12 mouse cellular contexts compared by ENCODE assay signal in the genomic region with DNA sequence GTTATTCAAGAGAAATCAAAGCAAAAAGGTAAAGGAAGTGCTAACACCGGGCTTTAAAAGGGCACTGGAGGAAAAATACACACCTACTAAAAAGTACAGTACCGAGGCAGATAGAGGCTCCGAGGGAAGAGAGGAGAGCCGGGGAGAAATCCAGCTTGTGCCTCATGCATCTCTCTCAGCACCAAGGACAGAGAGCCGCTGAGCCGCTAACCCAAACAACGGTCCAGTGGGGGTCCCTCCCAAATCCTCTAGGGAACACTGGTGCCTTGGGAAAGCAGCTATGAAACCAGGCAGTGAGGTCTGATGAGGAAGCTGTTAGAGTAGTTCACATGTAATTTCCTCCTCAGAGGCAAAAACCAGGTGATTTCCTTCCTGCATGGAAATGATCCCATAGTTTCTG. TPM values are rescaled to one million over a fixed set of nuclear protein-coding genes. Genes with fewer than 3 reads are reported as not detected.
DNase-seq lines count a peak whose midpoint lies in the region; ATAC-seq and TF ChIP-seq lines count a peak whose summit lies in the region.
"Had no signal": no experiment of that assay in that cellular context is flagged by ENCODE, and none has a peak within 500 bp of the region (broad histone marks: within the 10 kb centered on the region; RNA-seq: fewer than 3 reads in every experiment).

A gene (plus strand): TSS at position 276 of the 400 bp plus-strand sequence.

- no peak within 1 kb of the TSS for H3K9ac ChIP-seq in kidney, postnatal 0 days (ENCODE audit: low read depth, low read length)
- no peak within 1 kb of the TSS for H3K9ac ChIP-seq in kidney, embryonic 16.5 days (replicated peaks; ENCODE audit: low read length)
- H3K9ac ChIP-seq in limb, embryonic 13.5 days, result no peak within 1 kb of the TSS
- H3K9ac ChIP-seq: midbrain, embryonic 12.5 days had no signal

- H3K4me2 ChIP-seq in kidney, postnatal 0 days (ENCODE audit: low read length), result no peak within 1 kb of the TSS
- no peak within 1 kb of the TSS for H3K4me2 ChIP-seq in kidney, embryonic 16.5 days (replicated peaks; ENCODE audit: low read depth, low read length)
- peak within 1 kb of the TSS; percentile 25; the same call in 1 of the 2 replicates for H3K4me2 ChIP-seq in limb, embryonic 13.5 days (replicated peaks)
- H3K4me2 ChIP-seq: midbrain, embryonic 12.5 days had no signal

- no peaks in the 10 kb centered on the region for H3K4me1 ChIP-seq in kidney, postnatal 0 days (replicated peaks; ENCODE audit: insufficient read depth, low read length)
- H3K4me1 ChIP-seq in kidney, embryonic 16.5 days (ENCODE audit: insufficient read depth, low read length), result no peaks in the 10 kb centered on the region
- H3K4me1 ChIP-seq in limb, embryonic 13.5 days, result no peaks in the 10 kb centered on the region
- H3K4me1 ChIP-seq: midbrain, embryonic 12.5 days had no signal

- no peak for ATAC-seq in kidney, postnatal 0 days (replicated peaks; ENCODE audit: low FRiP score, low read depth)
- no peak for ATAC-seq in kidney, embryonic 16.5 days (ENCODE audit: low FRiP score, low TSS enrichment)
- ATAC-seq in limb, embryonic 13.5 days (ENCODE audit: low FRiP score, low read depth), result no peak
- ATAC-seq in megakaryocyte, adult 5-6 weeks (ENCODE audit: poor library complexity, severe bottlenecking), result no peak

- no peak within 1 kb of the TSS for H3K4me3 ChIP-seq in kidney, postnatal 0 days (replicated peaks; ENCODE audit: low read depth, low read length)
- no peak within 1 kb of the TSS for H3K4me3 ChIP-seq in kidney, embryonic 16.5 days (ENCODE audit: low read length)
- no peak within 1 kb of the TSS for H3K4me3 ChIP-seq in limb, embryonic 13.5 days
- H3K4me3 ChIP-seq: midbrain, embryonic 12.5 days had no signal

- no peaks in the 10 kb centered on the region for H3K36me3 ChIP-seq in kidney, postnatal 0 days (ENCODE audit: insufficient read depth, low read length)
- no peaks in the 10 kb centered on the region for H3K36me3 ChIP-seq in kidney, embryonic 16.5 days (ENCODE audit: insufficient read depth, low read length)
- H3K36me3 ChIP-seq in limb, embryonic 13.5 days, result no peaks in the 10 kb centered on the region
- H3K36me3 ChIP-seq: midbrain, embryonic 12.5 days had no signal

- no peak for TF ChIP-seq CTCF in kidney, postnatal 0 days (IDR thresholded peaks at IDR 0.05; ENCODE audit: low read depth)

- WGBS in kidney, postnatal 0 days, result 5% methylated on average over 7 of the region's 7 CpGs
- 7% methylated on average over 7 of the region's 7 CpGs for WGBS in kidney, embryonic 16.5 days
- 11% methylated on average over 7 of the region's 7 CpGs for WGBS in limb, embryonic 13.5 days

- no peaks in the 10 kb centered on the region for H3K27me3 ChIP-seq in kidney, postnatal 0 days (ENCODE audit: insufficient read depth, low read length)
- H3K27me3 ChIP-seq in kidney, embryonic 16.5 days (ENCODE audit: insufficient read depth, low read length), result no peaks in the 10 kb centered on the region
- H3K27me3 ChIP-seq in limb, embryonic 13.5 days, result no peaks in the 10 kb centered on the region
- H3K27me3 ChIP-seq: midbrain, embryonic 12.5 days had no signal

- DNase-seq in kidney, postnatal 0 days (ENCODE audit: low spot score), result peak; percentile 61
- DNase-seq in ZHBTc4 (ENCODE audit: low read depth, low spot score), result peak; percentile 48
- peak; percentile 17 for DNase-seq in embryo, embryonic 11.5 days (ENCODE audit: low read depth, low spot score)
- DNase-seq in cerebellum, postnatal 4 days (ENCODE audit: low spot score in 2 of 2), result no peak
- DNase-seq: right cerebral cortex, postnatal 25 days; thymus, postnatal 36 days had no signal

- no peaks in the 10 kb centered on the region for H3K9me3 ChIP-seq in kidney, postnatal 0 days (replicated peaks; ENCODE audit: low read length)
- H3K9me3 ChIP-seq in kidney, embryonic 16.5 days (ENCODE audit: low read length), result no peaks in the 10 kb centered on the region
- H3K9me3 ChIP-seq in limb, embryonic 13.5 days, result no peaks in the 10 kb centered on the region
- H3K9me3 ChIP-seq: midbrain, embryonic 12.5 days had no signal

- H3K27ac ChIP-seq in kidney, postnatal 0 days, result no peak within 1 kb of the TSS
- no peak within 1 kb of the TSS for H3K27ac ChIP-seq in kidney, embryonic 16.5 days (ENCODE audit: low read length)
- no peak within 1 kb of the TSS for H3K27ac ChIP-seq in limb, embryonic 13.5 days
- H3K27ac ChIP-seq: midbrain, embryonic 12.5 days had no signal

RNA-seq across cellular contexts. Expression of the gene that starts here (rescaled TPM):
- 0.08 TPM in 1 of 2 replicates, not detected in the other for polyA plus RNA-seq in kidney, postnatal 0 days (2015; fragmentation: Nextera tagmentation; extraction: Ambion mirVana)
- polyA plus RNA-seq in kidney, embryonic 16.5 days (2015; fragmentation: Nextera tagmentation; extraction: Ambion mirVana), result not detected in 2 replicates
- not detected in 2 replicates for polyA plus RNA-seq in limb, embryonic 13.5 days (2015; fragmentation: Nextera tagmentation; extraction: Ambion mirVana)
- total RNA-seq in megakaryocyte, adult 5-6 weeks (2015), result not detected in 2 replicates
- total RNA-seq in megakaryocyte, adult 5-6 weeks (2017), result not detected in 2 replicates
- total RNA-seq: common myeloid progenitor, adult 5-6 weeks; heart, postnatal 14 days had no signal
- polyA plus RNA-seq: midbrain, embryonic 12.5 days had no signal

Comparison
In these comparisons a context has a peak if more than half of its experiments do, and no peak if none do; other contexts are left out.
1. Peak in DNase-seq in kidney, postnatal 0 days; RNA of the gene not detected or under 1 TPM.
2. DNase-seq: peak in ZHBTc4 (single experiment) and embryo, embryonic 11.5 days (single experiment); none in cerebellum, postnatal 4 days (0 of 2).